Mouse (Mus musculus): ENCODE data around the gene B4galnt3.

DNA sequence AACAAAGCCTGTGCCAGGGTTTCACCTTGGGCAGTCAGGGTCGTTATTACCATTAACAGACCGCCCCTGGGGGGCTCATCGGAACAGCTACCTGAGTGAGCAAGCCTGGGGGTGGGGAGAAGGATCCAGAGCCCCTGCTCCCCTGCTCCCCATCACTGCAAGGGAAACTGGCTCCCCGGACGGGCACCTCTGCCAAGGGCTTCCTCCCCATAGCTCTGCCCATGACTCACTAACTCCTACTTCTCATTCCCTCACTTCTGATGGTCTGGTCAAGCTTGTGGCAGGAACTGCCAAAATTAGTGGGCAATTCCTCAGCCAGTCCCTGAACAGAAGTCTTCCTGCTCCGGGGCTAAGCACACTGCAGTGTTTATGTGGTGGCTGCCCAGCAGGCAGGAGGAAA, 19.1 kb downstream of the B4galnt3 start:
- TF ChIP-seq CTCF (IDR thresholded peaks at IDR 0.05; ENCODE audit: control insufficient read depth, insufficient read depth, insufficient read length) (no peak), MAX (IDR thresholded peaks at IDR 0.05) (no peak), USF1 (IDR thresholded peaks at IDR 0.05; ENCODE audit: low read depth) (no peak), MYOD1 (IDR thresholded peaks at IDR 0.05; ENCODE audit: control insufficient read depth, insufficient read length, low read depth) (no peak)

Data from C2C12 (cell line).